26 mouse cellular contexts compared by ENCODE assay signal in the genomic region with DNA sequence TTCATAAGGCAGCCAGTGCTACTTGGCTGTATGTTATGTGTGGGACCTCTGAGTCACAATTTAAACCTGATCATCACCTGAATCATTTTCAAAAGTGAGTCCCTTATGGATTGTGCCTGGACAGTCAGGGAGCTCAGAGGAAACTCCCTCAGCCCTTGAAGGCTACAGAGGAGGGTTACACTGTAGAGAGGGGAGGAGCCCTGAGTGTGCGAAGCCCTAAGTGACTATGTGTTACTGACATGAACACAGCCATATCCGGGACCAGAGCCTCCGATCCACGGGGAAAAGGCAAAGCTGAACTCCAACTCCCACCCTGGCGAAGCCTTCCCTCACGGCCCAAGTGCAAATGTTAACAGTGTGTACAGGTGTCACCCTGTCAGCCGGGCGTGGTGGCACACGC. TPM values are rescaled to one million over a fixed set of nuclear protein-coding genes. Genes with fewer than 3 reads are reported as not detected.
DNase-seq lines count a peak whose midpoint lies in the region; ATAC-seq and TF ChIP-seq lines count a peak whose summit lies in the region.
"Had no signal": no experiment of that assay in that cellular context is flagged by ENCODE, and none has a peak within 500 bp of the region (broad histone marks: within the 10 kb centered on the region; RNA-seq: fewer than 3 reads in every experiment).

No protein-coding gene starts in this region.

- 96% methylated on average over 9 of the region's 9 CpGs for WGBS in hindbrain, embryonic 15.5 days
- 94% methylated on average over 9 of the region's 9 CpGs for WGBS in hindbrain, postnatal 0 days
- 90% methylated on average over 9 of the region's 9 CpGs for WGBS in liver, embryonic 11.5 days
- WGBS in liver, embryonic 12.5 days (ENCODE audit: insufficient replicate concordance): 81% methylated on average over 9 of the region's 9 CpGs
- WGBS in lung, embryonic 16.5 days: 49% methylated on average over 9 of the region's 9 CpGs

- no peak overlapping the region for H3K9ac ChIP-seq in hindbrain, embryonic 15.5 days
- no peak overlapping the region for H3K9ac ChIP-seq in hindbrain, postnatal 0 days (replicated peaks; ENCODE audit: low read length)
- no peak overlapping the region for H3K9ac ChIP-seq in liver, embryonic 11.5 days (ENCODE audit: low read depth, low read length)
- H3K9ac ChIP-seq in liver, embryonic 12.5 days: no peak overlapping the region
- H3K9ac ChIP-seq in lung, embryonic 16.5 days (ENCODE audit: low read length): no peak overlapping the region
- H3K9ac ChIP-seq: embryonic facial prominence, embryonic 12.5 days; embryonic facial prominence, embryonic 15.5 days; forebrain, embryonic 12.5 days; forebrain, embryonic 15.5 days; heart, embryonic 13.5 days; hindbrain, embryonic 14.5 days had no signal

- DNase-seq in hindbrain, postnatal 0 days (ENCODE audit: low spot score): no peak
- DNase-seq in liver, embryonic 11.5 days (ENCODE audit: low spot score): peak; percentile 10
- DNase-seq in lung, adult 18-20 months: no peak
- DNase-seq in gastrocnemius, adult 18-20 months (ENCODE audit: low spot score): no peak
- DNase-seq: adrenal gland, adult 2 months; adrenal gland, postnatal 14 days; cerebellum, adult 11 months; cerebellum, adult 2 months; cerebellum, adult 9-11 months; cerebellum, postnatal 25 days; gastrocnemius, adult 2 months; gastrocnemius, postnatal 14 days; heart, adult 18-20 months; heart, postnatal 14 days; heart, postnatal 4 days had no signal

- H3K4me3 ChIP-seq in hindbrain, embryonic 15.5 days: no peak overlapping the region
- no peak overlapping the region for H3K4me3 ChIP-seq in hindbrain, postnatal 0 days (ENCODE audit: low read length)
- H3K4me3 ChIP-seq in liver, embryonic 11.5 days (ENCODE audit: low read depth, low read length): no peak overlapping the region
- no peak overlapping the region for H3K4me3 ChIP-seq in liver, embryonic 12.5 days
- H3K4me3 ChIP-seq in lung, embryonic 16.5 days (ENCODE audit: low read length): no peak overlapping the region
- H3K4me3 ChIP-seq: embryonic facial prominence, embryonic 12.5 days; embryonic facial prominence, embryonic 15.5 days; forebrain, embryonic 12.5 days; forebrain, embryonic 15.5 days; gastrocnemius, adult 2 months; heart, embryonic 10.5 days; heart, embryonic 13.5 days had no signal

- H3K9me3 ChIP-seq in hindbrain, embryonic 15.5 days: no peaks in the 10 kb centered on the region
- H3K9me3 ChIP-seq in hindbrain, postnatal 0 days (ENCODE audit: low read length): no peaks in the 10 kb centered on the region
- H3K9me3 ChIP-seq in liver, embryonic 11.5 days (ENCODE audit: control insufficient read depth, low read length): no peaks in the 10 kb centered on the region
- H3K9me3 ChIP-seq in liver, embryonic 12.5 days (replicated peaks): no peaks in the 10 kb centered on the region
- no peaks in the 10 kb centered on the region for H3K9me3 ChIP-seq in lung, embryonic 16.5 days (ENCODE audit: control insufficient read depth, low read length)
- H3K9me3 ChIP-seq: embryonic facial prominence, embryonic 12.5 days; embryonic facial prominence, embryonic 15.5 days; forebrain, embryonic 12.5 days; forebrain, embryonic 15.5 days; heart, embryonic 10.5 days; heart, embryonic 13.5 days had no signal

- 0 out of 2 replicates have a peak, but pooled peaks have one; percentile 48 for ATAC-seq in hindbrain, embryonic 15.5 days (ENCODE audit: low FRiP score, low read depth)
- no peak for ATAC-seq in hindbrain, postnatal 0 days
- ATAC-seq in liver, embryonic 11.5 days (replicated peaks; ENCODE audit: low FRiP score): no peak
- ATAC-seq in liver, embryonic 12.5 days: no peak
- ATAC-seq in lung, embryonic 16.5 days (ENCODE audit: low read depth): peak; percentile 67
- ATAC-seq: CD4-positive, CD25-positive, alpha-beta regulatory T cell, adult 4 months; forebrain, embryonic 15.5 days had no signal

- TF ChIP-seq CTCF in hindbrain, postnatal 0 days (IDR thresholded peaks at IDR 0.05; ENCODE audit: low read depth): no peak

- H3K4me1 ChIP-seq in hindbrain, embryonic 15.5 days (replicated peaks): peaks cover 8% of the 10 kb centered on the region
- peaks cover 5% of the 10 kb centered on the region; the same call in 1 of the 2 replicates for H3K4me1 ChIP-seq in hindbrain, postnatal 0 days (ENCODE audit: insufficient read depth, low read length)
- H3K4me1 ChIP-seq in liver, embryonic 11.5 days (replicated peaks; ENCODE audit: control insufficient read depth, insufficient read depth, low read length): no peaks in the 10 kb centered on the region
- H3K4me1 ChIP-seq in liver, embryonic 12.5 days: no peaks in the 10 kb centered on the region
- peaks cover 12% of the 10 kb centered on the region for H3K4me1 ChIP-seq in lung, embryonic 16.5 days (replicated peaks; ENCODE audit: control insufficient read depth, insufficient read depth, low read length)

- H3K27me3 ChIP-seq in hindbrain, embryonic 15.5 days: no peaks in the 10 kb centered on the region
- H3K27me3 ChIP-seq in hindbrain, postnatal 0 days (ENCODE audit: insufficient read depth, low read length): no peaks in the 10 kb centered on the region
- no peaks in the 10 kb centered on the region for H3K27me3 ChIP-seq in liver, embryonic 11.5 days (replicated peaks; ENCODE audit: control insufficient read depth, insufficient read depth, low read length)
- no peaks in the 10 kb centered on the region for H3K27me3 ChIP-seq in liver, embryonic 12.5 days (replicated peaks)
- no peaks in the 10 kb centered on the region for H3K27me3 ChIP-seq in lung, embryonic 16.5 days (ENCODE audit: control insufficient read depth, insufficient read depth, low read depth, low read length)
- H3K27me3 ChIP-seq: embryonic facial prominence, embryonic 15.5 days; forebrain, embryonic 15.5 days; heart, embryonic 13.5 days had no signal

- no peak overlapping the region for H3K27ac ChIP-seq in hindbrain, embryonic 15.5 days (replicated peaks)
- H3K27ac ChIP-seq in hindbrain, postnatal 0 days: no peak overlapping the region
- H3K27ac ChIP-seq in liver, embryonic 11.5 days (ENCODE audit: low read depth, low read length): no peak overlapping the region
- H3K27ac ChIP-seq in liver, embryonic 12.5 days: no peak overlapping the region
- no peak overlapping the region for H3K27ac ChIP-seq in lung, embryonic 16.5 days (ENCODE audit: low read length)
- H3K27ac ChIP-seq: embryonic facial prominence, embryonic 12.5 days; embryonic facial prominence, embryonic 15.5 days; forebrain, embryonic 12.5 days; forebrain, embryonic 15.5 days; gastrocnemius, adult 2 months; heart, embryonic 10.5 days; heart, embryonic 13.5 days; hindbrain, embryonic 14.5 days had no signal

- H3K4me2 ChIP-seq in hindbrain, embryonic 15.5 days: no peak overlapping the region
- no peak overlapping the region for H3K4me2 ChIP-seq in hindbrain, postnatal 0 days (ENCODE audit: low read depth, low read length)
- H3K4me2 ChIP-seq in liver, embryonic 11.5 days: no peak overlapping the region
- no peak overlapping the region for H3K4me2 ChIP-seq in liver, embryonic 12.5 days
- H3K4me2 ChIP-seq in lung, embryonic 16.5 days (ENCODE audit: low read depth, low read length): no peak overlapping the region
- H3K4me2 ChIP-seq: embryonic facial prominence, embryonic 12.5 days; embryonic facial prominence, embryonic 15.5 days; forebrain, embryonic 12.5 days; forebrain, embryonic 15.5 days; heart, embryonic 13.5 days; hindbrain, embryonic 14.5 days had no signal

- H3K36me3 ChIP-seq in hindbrain, embryonic 15.5 days: no peaks in the 10 kb centered on the region
- no peaks in the 10 kb centered on the region for H3K36me3 ChIP-seq in hindbrain, postnatal 0 days (ENCODE audit: insufficient read depth, low read length)
- no peaks in the 10 kb centered on the region for H3K36me3 ChIP-seq in liver, embryonic 11.5 days (ENCODE audit: control insufficient read depth, insufficient read depth, low read length)
- H3K36me3 ChIP-seq in liver, embryonic 12.5 days: no peaks in the 10 kb centered on the region
- no peaks in the 10 kb centered on the region for H3K36me3 ChIP-seq in lung, embryonic 16.5 days (ENCODE audit: control insufficient read depth, insufficient read depth, low read length)
- H3K36me3 ChIP-seq: embryonic facial prominence, embryonic 12.5 days; embryonic facial prominence, embryonic 15.5 days; forebrain, embryonic 12.5 days; forebrain, embryonic 15.5 days; heart, embryonic 10.5 days had no signal

RNA-seq across cellular contexts. Expression of a gene that starts 53.7 kb away (rescaled TPM):
- 0.54 and 1.1 TPM in 2 replicates for polyA plus RNA-seq in hindbrain, embryonic 15.5 days (2015; fragmentation: Nextera tagmentation; extraction: Ambion mirVana)
- total RNA-seq in hindbrain, postnatal 0 days (2014; rRNA removed): 0.68 and 1.9 TPM in 2 replicates
- 1.1 and 1.4 TPM in 2 replicates for polyA plus RNA-seq in hindbrain, postnatal 0 days (2015; fragmentation: Nextera tagmentation; extraction: Ambion mirVana)
- polyA plus RNA-seq in liver, embryonic 11.5 days (2014; fragmentation: Nextera tagmentation; extraction: Ambion mirVana): 0.68 and 1.7 TPM in 2 replicates
- polyA plus RNA-seq in liver, embryonic 12.5 days (2016; fragmentation: Nextera tagmentation; extraction: Ambion mirVana): 1.0 and 1.2 TPM in 2 replicates
- polyA plus RNA-seq in lung, embryonic 16.5 days (2015; fragmentation: Nextera tagmentation; extraction: Ambion mirVana): 0.44 and 0.64 TPM in 2 replicates
- total RNA-seq in gastrocnemius, adult 18-20 months (2021): under 1 TPM in 1 of 2 experiments, not detected in 1; 0.12 TPM

Comparison
In these comparisons a context has a peak if more than half of its experiments do, and no peak if none do; other contexts are left out.
1. ATAC-seq: peak in hindbrain, embryonic 15.5 days (single experiment) and lung, embryonic 16.5 days (single experiment); none in hindbrain, postnatal 0 days (single experiment), liver, embryonic 11.5 days (single experiment) and liver, embryonic 12.5 days (single experiment).